Mouse (Mus musculus) liver, postnatal 0 days (tissue): ENCODE measurements around the gene Rap1gds1.

Source experiments
- CTCF ChIP-seq: sonication (generic); IDR thresholded peaks from 2 replicates; pipeline ENCODE4 v1.5.1; 2016; ENCODE audit warnings: antibody characterized with exemption, low read depth
- EP300 ChIP-seq: IDR thresholded peaks from 2 replicates; pipeline ENCODE4 v1.6.1; 2016; ENCODE audit warnings: antibody characterized with exemption, low read depth, mild to moderate bottlenecking

GRCm38 (mm10) chr3:138977413-138977812, 97.6 kb downstream of the Rap1gds1 start:
- TF ChIP-seq CTCF (no peak), EP300 (no peak)
